Mouse (Mus musculus) midbrain, embryonic 16.5 days (tissue): Measurements from ENCODE around the gene Lama2. TPM values are rescaled to one million over a fixed set of nuclear protein-coding genes. Genes with fewer than 3 reads are reported as not detected.

Source experiments
- ATAC-seq: fragments of 200-750 bp; cut with Nextera tagmentation; 2 replicates; pipeline ENCODE4 v1.8.0; 2017; ENCODE audit warnings: moderate TSS enrichment
- H3K27ac ChIP-seq: fragments of 300-500 bp; sonication (generic); 2 replicates; pipeline ENCODE4 v1.5.1; 2014; ENCODE audit warnings: mild to moderate bottlenecking, low read length, mixed read lengths
- H3K27me3 ChIP-seq: fragments of 300-500 bp; sonication (generic); 2 replicates; pipeline ENCODE4 v1.6.1; 2014; ENCODE audit warnings: low read depth, low read length, mixed read lengths; ENCODE audit not compliant: control insufficient read depth, insufficient read depth
- H3K36me3 ChIP-seq: fragments of 300-500 bp; sonication (generic); 2 replicates; pipeline ENCODE4 v1.6.1; 2014; ENCODE audit warnings: mild to moderate bottlenecking, low read length, moderate library complexity, mixed read lengths; ENCODE audit not compliant: control insufficient read depth, insufficient read depth
- H3K4me1 ChIP-seq: fragments of 300-500 bp; sonication (generic); 2 replicates; pipeline ENCODE4 v1.6.1; 2014; ENCODE audit warnings: mild to moderate bottlenecking, low read length, mixed read lengths; ENCODE audit not compliant: control insufficient read depth, insufficient read depth
- H3K4me2 ChIP-seq: fragments of 300-500 bp; sonication (generic); 2 replicates; pipeline ENCODE4 v1.6.1; 2014; ENCODE audit warnings: mild to moderate bottlenecking, low read length, mixed read lengths
- H3K4me3 ChIP-seq: fragments of 300-500 bp; sonication (generic); 2 replicates; pipeline ENCODE4 v1.5.1; 2014; ENCODE audit warnings: low read depth, mild to moderate bottlenecking, low read length, moderate library complexity, mixed read lengths
- H3K9ac ChIP-seq: fragments of 300-500 bp; sonication (generic); 2 replicates; pipeline ENCODE4 v1.6.1; 2014; ENCODE audit warnings: low read depth, low read length, mixed read lengths
- H3K9me3 ChIP-seq: fragments of 300-500 bp; sonication (generic); replicated peaks from 2 replicates; pipeline ENCODE4 v1.6.1; 2014; ENCODE audit warnings: mild to moderate bottlenecking, low read length, mixed read lengths; ENCODE audit not compliant: control insufficient read depth, poor library complexity, severe bottlenecking
- WGBS: fragments of 180-500 bp; shearing (Covaris S2); extraction: QIAGEN DNeasy Blood & Tissue Kit; methylation state at CpG from one replicate; pipeline ENCODE4 v1.1.7; 2014; 5-methylcytosine and 5-hydroxymethylcytosine counted together
- polyA plus RNA-seq: library from polyadenylated mRNA; unstranded; fragments of >200 nt; fragmentation: Nextera tagmentation; extraction: Ambion mirVana; gene quantifications from 2 replicates; pipeline ENCODE4 v1.2.1, GENCODE M21; 2015

The Lama2 gene
- polyA plus RNA-seq, 1 experiment from 2014 or later = 3.9 TPM

GRCm38 (mm10) chr10:27164738-27165137 lies 454.8 kb downstream of the Lama2 start:
- Histone ChIP-seq H3K27ac (no peak overlapping the region), H3K4me3 (no peak overlapping the region), H3K4me1 (no peaks in the 10 kb centered on the region), H3K9me3 (no peaks in the 10 kb centered on the region), H3K9ac (no peak overlapping the region), H3K27me3 (no peaks in the 10 kb centered on the region), H3K36me3 (no peaks in the 10 kb centered on the region), H3K4me2 (no peak overlapping the region)
- ATAC-seq = no peak
- 69% methylated on average over 3 of the region's 3 CpGs for WGBS

DNA sequence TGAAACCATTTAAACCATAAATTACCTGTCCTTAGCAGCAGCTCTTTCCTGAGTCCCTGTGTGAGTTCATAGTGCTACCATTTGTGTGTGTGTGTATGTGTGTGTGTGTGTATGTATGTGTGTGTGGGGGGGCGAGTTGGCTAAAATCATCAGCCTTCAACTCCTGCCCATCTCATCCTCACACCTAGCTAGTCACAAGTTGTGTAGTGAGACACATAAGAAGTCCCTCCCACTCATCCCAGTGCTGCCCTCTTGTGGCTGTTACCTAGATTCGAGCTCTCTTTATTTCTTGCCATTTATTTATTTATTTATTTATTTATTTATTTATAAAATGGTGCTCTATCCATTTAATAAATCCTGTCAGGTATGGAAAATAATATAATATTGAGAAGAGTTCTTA lies 457.2 kb downstream of the Lama2 start:
- H3K4me1 ChIP-seq = no peaks in the 10 kb centered on the region
- no peaks in the 10 kb centered on the region for H3K9me3 ChIP-seq
- no peaks in the 10 kb centered on the region for H3K27me3 ChIP-seq
- no peak overlapping the region for H3K4me2 ChIP-seq
- H3K36me3 ChIP-seq = no peaks in the 10 kb centered on the region
- H3K27ac ChIP-seq = no peak overlapping the region
- no peak overlapping the region for H3K9ac ChIP-seq
- 86% methylated on average over 2 of the region's 2 CpGs for WGBS
- H3K4me3 ChIP-seq = no peak overlapping the region
- 0 out of 2 replicates have a peak, but pooled peaks have one; percentile 21 for ATAC-seq

DNA sequence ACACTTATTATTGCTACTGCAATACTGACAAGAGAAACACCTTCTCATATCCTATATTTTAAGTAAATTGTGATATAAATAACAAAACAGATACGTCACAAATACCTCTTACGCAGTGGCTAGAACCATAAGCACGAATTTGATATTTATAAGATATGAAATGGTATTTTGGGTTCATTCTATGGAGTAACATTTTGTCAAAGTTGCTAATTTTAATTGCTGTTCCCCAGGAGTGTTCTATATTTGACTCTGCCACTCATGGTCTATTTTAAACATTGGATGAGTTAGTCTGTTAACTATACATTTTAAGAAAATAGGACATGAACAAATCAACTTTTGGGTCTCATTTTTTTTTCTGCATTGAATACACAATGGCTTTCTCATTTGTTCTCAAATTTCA lies 469.3 kb downstream of the Lama2 start:
- H3K4me2 ChIP-seq = no peak overlapping the region

DNA sequence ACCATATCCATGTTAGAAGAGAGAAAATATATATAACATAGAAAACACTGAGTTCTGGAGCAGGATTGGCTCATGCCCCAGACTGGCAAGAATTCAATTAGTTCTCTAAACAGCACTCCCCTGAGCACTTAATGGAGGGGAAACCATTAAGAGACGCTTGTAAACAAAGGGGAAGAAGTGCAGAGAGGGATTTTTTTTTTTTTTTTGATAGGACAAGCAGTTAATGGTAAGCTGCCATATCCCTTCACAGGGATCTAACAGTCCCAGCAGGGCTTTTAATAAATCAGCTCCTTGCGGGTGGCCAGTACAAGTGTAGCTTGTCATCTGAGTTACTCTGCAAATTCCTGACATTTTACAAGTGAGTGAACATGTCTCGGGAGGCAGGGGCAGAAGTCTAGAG lies 479.1 kb downstream of the Lama2 start:
- WGBS = 37% methylated on average over 3 of the region's 3 CpGs
- no peak for ATAC-seq
- Histone ChIP-seq H3K9me3 (no peaks in the 10 kb centered on the region), H3K4me3 (no peak overlapping the region), H3K4me1 (no peaks in the 10 kb centered on the region), H3K27ac (no peak overlapping the region), H3K4me2 (no peak overlapping the region), H3K27me3 (no peaks in the 10 kb centered on the region), H3K36me3 (no peaks in the 10 kb centered on the region), H3K9ac (no peak overlapping the region)

More for the DNA sequence above, 469.3 kb downstream of the Lama2 start:
- H3K4me1 ChIP-seq = no peaks in the 10 kb centered on the region
- H3K9me3 ChIP-seq = no peaks in the 10 kb centered on the region
- no peaks in the 10 kb centered on the region for H3K27me3 ChIP-seq
- no peak for ATAC-seq
- WGBS = 94% methylated on average over 3 of the region's 3 CpGs
- H3K27ac ChIP-seq = no peak overlapping the region
- no peak overlapping the region for H3K4me3 ChIP-seq
- no peaks in the 10 kb centered on the region for H3K36me3 ChIP-seq
- H3K9ac ChIP-seq = no peak overlapping the region

DNA sequence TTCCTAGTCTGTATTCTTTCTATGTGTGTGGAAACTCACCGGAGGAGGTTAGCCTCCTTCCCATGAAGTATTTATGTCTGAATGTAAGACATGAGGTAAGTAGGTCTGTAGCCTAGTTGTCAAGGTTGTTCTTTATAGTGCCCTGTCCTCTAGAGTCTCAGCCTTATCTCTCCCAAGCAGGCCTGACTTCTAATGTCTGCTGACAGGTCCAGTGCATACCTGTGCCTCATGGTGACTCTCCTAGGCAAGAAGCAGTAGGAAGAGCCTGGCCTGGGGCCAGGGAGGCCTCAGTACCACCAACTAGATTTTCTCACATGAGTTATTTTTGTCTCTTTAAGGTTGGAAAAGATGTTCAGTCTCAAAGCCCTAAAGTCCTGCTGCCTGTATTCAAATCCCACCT lies 483.8 kb downstream of the Lama2 start:
- Histone ChIP-seq H3K4me2 (no peak overlapping the region), H3K9me3 (no peaks in the 10 kb centered on the region), H3K9ac (no peak overlapping the region), H3K27me3 (no peaks in the 10 kb centered on the region), H3K4me1 (peaks cover 2% of the 10 kb centered on the region), H3K36me3 (no peaks in the 10 kb centered on the region), H3K27ac (no peak overlapping the region), H3K4me3 (no peak overlapping the region)
- 97% methylated on average over 1 of the region's 1 CpGs for WGBS
- ATAC-seq = no peak

GRCm38 (mm10) chr10:27133135-27133534 lies 486.4 kb downstream of the Lama2 start:
- ATAC-seq = peak; percentile 86
- H3K9ac ChIP-seq = no peak overlapping the region
- 2% methylated on average over 1 of the region's 1 CpGs for WGBS

DNA sequence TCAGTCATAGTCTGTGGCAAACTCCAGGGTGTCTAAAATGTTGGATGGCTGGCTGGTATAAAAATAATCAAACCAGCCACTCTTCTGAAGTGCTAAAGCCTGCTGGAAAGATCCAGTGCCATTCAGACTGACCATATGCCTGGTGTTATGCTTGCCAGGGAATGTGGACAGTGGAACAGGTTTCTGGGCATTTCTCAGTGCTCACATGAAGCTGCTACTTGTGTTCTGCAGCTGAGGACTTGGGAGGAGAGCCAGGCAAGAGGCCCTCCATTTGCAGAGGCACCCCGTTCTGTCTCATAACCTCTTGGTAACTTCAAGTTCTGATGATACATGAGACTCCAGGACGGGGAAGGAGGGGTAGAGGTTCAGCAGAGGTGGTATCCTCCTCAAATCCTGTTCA lies 492.1 kb downstream of the Lama2 start:
- no peak for ATAC-seq

More at GRCm38 (mm10) chr10:27133135-27133534, 486.4 kb downstream of the Lama2 start:
- H3K9me3 ChIP-seq = no peaks in the 10 kb centered on the region
- H3K27me3 ChIP-seq = no peaks in the 10 kb centered on the region
- H3K4me1 ChIP-seq = peaks cover 2% of the 10 kb centered on the region
- H3K4me2 ChIP-seq = no peak overlapping the region; the same call in 1 of the 2 replicates
- H3K4me3 ChIP-seq = no peak overlapping the region
- no peaks in the 10 kb centered on the region for H3K36me3 ChIP-seq
- H3K27ac ChIP-seq = no peak overlapping the region

GRCm38 (mm10) chr10:27123763-27124162 lies 495.8 kb downstream of the Lama2 start:
- Histone ChIP-seq H3K36me3 (no peaks in the 10 kb centered on the region), H3K27me3 (no peaks in the 10 kb centered on the region), H3K4me1 (no peaks in the 10 kb centered on the region), H3K4me2 (no peak overlapping the region), H3K27ac (no peak overlapping the region), H3K9me3 (no peaks in the 10 kb centered on the region), H3K9ac (no peak overlapping the region), H3K4me3 (no peak overlapping the region)
- no peak for ATAC-seq
- 77% methylated on average over 5 of the region's 5 CpGs for WGBS

More for the DNA sequence above, 492.1 kb downstream of the Lama2 start:
- Histone ChIP-seq H3K9ac (no peak overlapping the region), H3K9me3 (no peaks in the 10 kb centered on the region), H3K4me1 (no peaks in the 10 kb centered on the region), H3K4me3 (no peak overlapping the region), H3K4me2 (no peak overlapping the region), H3K27ac (no peak overlapping the region), H3K36me3 (no peaks in the 10 kb centered on the region), H3K27me3 (no peaks in the 10 kb centered on the region)
- WGBS = 83% methylated on average over 2 of the region's 2 CpGs

GRCm38 (mm10) chr10:27117815-27118214 lies 501.7 kb downstream of the Lama2 start:
- Histone ChIP-seq H3K4me3 (no peak overlapping the region), H3K9me3 (no peaks in the 10 kb centered on the region), H3K27me3 (no peaks in the 10 kb centered on the region), H3K4me2 (no peak overlapping the region), H3K36me3 (no peaks in the 10 kb centered on the region), H3K4me1 (no peaks in the 10 kb centered on the region), H3K27ac (no peak overlapping the region), H3K9ac (no peak overlapping the region)
- 86% methylated on average over 3 of the region's 3 CpGs for WGBS
- ATAC-seq = no peak
